Mouse (Mus musculus) frontal cortex, adult 2 months (tissue): Measurements from ENCODE around the gene Zfp646. TPM values are rescaled to one million over a fixed set of nuclear protein-coding genes. Genes with fewer than 3 reads are reported as not detected.
"Not testable (repeated sequence)": the region's sequence is repeated elsewhere in the genome, so short reads cannot be mapped to it uniquely, and the experiment has no call there.

ENCODE experiments used
- DNase-seq, 2 experiments: peaks; one replicate each; pipeline ENCODE4 v3.0.0; 2022; ENCODE audit warnings: low spot score in 1 of 2; ENCODE audit errors: extremely low spot score in 1 of 2
- polyA plus RNA-seq: library from polyadenylated mRNA; depleted of rRNA; stranded (reverse); fragments of >200 nt; gene quantifications from 2 replicates; pipeline ENCODE4 v1.2.3, GENCODE M21; 2012; rRNA removed

Gene Zfp646
- 16.0 TPM in 2 replicates for polyA plus RNA-seq

DNA sequence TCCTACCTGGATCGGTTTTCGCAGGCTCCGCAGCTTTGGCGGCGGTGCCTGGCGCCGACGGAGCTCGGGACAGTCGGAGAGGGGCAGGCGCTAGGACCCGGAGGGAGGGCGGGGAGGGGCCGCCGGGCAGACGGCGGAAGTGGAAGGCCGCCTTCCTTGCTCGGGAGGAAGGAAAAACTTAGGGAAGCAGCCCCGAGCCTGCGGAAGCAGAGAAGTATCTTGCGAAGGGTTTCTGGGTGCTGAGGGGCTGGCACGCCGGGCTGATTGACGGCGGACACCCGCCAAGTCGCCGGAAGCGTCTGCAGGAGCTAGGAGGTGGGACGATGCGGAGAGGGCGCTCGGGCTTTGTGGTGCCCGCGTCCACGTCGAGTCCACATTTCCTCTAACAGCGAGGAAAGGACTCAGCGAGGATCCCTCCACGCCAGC lies at the start of gene Zfp646:
Zfp646 (plus strand) TSS at position 181 of the 426 bp plus-strand sequence.
- peak in 1 of 2 experiments; percentile 66 for DNase-seq

GRCm38 (mm10) chr7:127835550-127835949 lies 40.5 kb upstream of the Zfp646 start:
- no peak for DNase-seq

GRCm38 (mm10) chr7:127837473-127837872 lies 38.5 kb upstream of the Zfp646 start:
- no peak for DNase-seq

- DNase-seq = not testable (repeated sequence)
These were observed 38.1 kb upstream of the Zfp646 start for GRCm38 (mm10) chr7:127837878-127838277.

- DNase-seq = not testable (repeated sequence)
These were observed 36.0 kb upstream of the Zfp646 start for GRCm38 (mm10) chr7:127840031-127840430.

DNA sequence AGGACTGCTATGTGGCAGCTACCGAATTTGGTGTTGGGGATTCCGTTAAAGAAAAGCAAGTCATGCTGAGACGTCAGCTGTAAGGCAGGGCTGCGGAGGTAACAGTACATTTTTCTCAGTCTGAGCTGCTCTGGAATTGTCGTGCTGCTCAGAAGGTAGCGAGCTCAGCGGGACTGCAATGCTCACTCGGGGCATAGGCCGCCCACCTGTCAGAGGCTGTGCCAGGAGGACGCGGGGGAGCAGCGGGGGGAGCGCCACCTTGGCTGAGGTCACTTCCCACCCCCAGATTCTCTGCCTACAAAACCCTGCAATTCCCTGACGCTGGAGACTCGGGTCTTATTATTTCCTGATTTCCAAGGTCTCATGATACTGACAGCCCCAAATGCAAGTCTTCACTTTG lies 35.1 kb upstream of the Zfp646 start:
- peak; percentile 78 to 85 for DNase-seq

- peak; percentile 96 to 98 for DNase-seq
These were observed 34.6 kb upstream of the Zfp646 start for GRCm38 (mm10) chr7:127841340-127842000.

GRCm38 (mm10) chr7:127842001-127842718 lies 33.9 kb upstream of the Zfp646 start:
- peak; percentile 40 to 83 for DNase-seq

- DNase-seq = no peak
These were observed 25.8 kb upstream of the Zfp646 start for GRCm38 (mm10) chr7:127849973-127850875.

GRCm38 (mm10) chr7:127850906-127851305 lies 25.1 kb upstream of the Zfp646 start:
- DNase-seq = no peak

GRCm38 (mm10) chr7:127858258-127858657 lies 17.8 kb upstream of the Zfp646 start:
- no peak for DNase-seq

- DNase-seq = no peak
These were observed 9.6 kb upstream of the Zfp646 start for GRCm38 (mm10) chr7:127866434-127866833.

- DNase-seq = no peak
These were observed 8.4 kb upstream of the Zfp646 start for GRCm38 (mm10) chr7:127867641-127868040.

DNA sequence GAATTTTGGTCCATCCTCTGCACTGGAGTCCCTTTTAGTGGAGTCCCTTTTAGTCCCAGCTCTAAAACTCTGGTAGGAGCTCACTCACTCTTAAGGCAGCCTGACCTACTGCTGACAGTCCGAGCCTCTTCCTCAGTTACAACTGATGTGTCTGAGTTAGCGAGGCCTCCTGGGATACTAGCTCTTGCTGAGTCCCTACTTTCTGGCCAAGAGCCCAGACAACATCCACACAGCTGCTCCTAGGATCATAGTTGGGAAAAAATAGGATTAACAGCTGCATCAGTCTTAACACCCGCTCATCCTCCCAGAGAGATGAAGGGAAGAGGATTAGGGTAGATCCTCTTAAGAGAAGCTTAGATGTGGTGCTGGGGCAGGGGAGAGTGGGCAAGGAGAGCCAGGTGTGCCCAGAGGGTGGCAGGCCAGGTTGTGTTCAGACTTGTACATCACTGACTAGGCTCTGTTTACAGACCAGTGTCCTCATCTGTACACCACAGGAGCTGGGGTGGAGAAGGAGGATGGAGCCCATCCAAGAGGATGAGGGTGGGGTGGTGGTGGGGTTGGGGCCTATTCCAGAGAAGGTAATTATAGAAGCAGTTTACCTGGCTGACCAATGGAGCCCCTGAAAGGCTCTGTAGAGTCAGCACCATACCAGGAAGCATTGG lies 6.7 kb upstream of the Zfp646 start:
- peak in 1 of 2 experiments; percentile 58 for DNase-seq

GRCm38 (mm10) chr7:127870136-127870821 lies 5.7 kb upstream of the Zfp646 start:
- no peak for DNase-seq

- DNase-seq = no peak
These were observed 1.0 kb upstream of the Zfp646 start for GRCm38 (mm10) chr7:127874812-127875626.

DNA sequence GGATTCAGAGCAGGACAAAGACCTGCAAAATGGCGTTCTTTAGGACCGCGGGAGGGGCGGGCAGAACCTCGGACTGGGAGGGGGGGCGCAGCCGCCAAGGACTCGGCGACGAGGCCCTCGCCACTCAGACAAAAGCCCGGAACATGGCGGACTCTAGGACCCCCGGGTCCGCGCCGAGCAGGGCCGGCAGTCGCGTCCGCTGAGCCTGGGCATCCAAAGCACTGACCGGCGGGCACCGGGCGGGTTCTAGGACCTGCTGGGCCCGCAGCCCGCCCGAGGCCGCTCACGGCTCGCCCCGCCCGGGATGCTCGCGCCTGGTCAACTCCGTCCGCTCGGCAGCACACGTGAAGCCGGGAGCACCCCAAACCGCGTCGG lies 407 bp upstream of the Zfp646 start:
- peak; percentile 85 to 92 for DNase-seq

DNA sequence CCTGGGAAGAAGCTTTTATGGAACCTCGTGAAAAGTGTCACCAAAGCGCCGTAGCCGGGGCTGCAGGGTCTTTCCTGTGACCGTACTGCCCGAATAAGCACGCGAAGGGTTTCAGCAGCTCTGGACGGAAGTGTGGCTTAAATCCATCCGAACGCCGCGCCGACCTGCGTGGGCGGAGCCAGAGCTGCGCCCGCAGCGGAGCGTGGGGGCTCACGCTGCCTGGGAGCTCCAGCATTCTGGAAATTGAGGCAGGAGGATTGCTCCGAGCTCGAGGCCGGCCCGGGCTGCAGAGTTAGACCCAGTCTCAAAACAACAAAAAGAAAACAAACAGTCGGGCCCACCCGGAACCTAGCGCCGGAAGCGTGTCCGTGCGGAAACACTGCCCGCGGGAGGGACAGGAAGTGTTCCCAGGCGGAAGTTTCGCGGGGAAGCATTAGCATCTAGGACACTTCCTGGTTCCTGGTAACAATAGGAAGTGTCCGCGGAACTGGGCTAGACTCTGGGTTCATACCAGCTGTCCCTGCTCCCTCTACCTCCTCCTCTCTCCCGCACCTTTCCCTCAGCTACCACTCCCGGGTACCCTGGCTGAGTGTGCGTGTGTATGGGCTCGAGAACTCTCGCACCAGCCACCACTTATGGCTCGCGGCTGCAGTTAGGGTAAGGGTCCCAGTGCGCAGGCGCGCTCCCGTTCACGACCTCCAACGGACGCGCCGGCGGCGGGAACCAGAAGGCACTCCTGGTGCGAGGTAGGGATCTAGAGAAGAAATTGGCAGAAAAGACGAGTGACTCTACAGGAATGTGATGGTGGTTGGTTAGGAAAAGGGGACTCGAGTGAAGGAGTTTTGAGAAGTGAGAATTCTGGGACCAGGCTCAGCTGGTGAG lies 687 bp downstream of the Zfp646 start, which contains the start of gene Zfp668:
Zfp668 (minus strand) TSS at position 362 of the 882 bp plus-strand sequence.
- peak; percentile 78 to 95 for DNase-seq
